Mouse (Mus musculus): ENCODE data around the gene Matn4. TPM values are rescaled to one million over a fixed set of nuclear protein-coding genes. Genes with fewer than 3 reads are reported as not detected.

The Matn4 gene
- polyA plus RNA-seq, 1 experiment from 2014 or later, result 0.34 TPM

Small RNA genes lying within 50 kb of the gene (microRNA-seq; reads per million reads assigned to microRNA genes)
- not detected for gene Mir7678 (ENCODE audit: borderline number of aligned reads)

Other genes starting within 250 kb of the Matn4 start
- gene Kcns1, start 234.0 kb downstream of the Matn4 start, polyA plus RNA-seq (2014; fragmentation: Nextera tagmentation; extraction: Ambion mirVana), result 0.13 TPM in 1 of 2 replicates, not detected in the other
- not detected in 2 replicates for gene Wfdc5, start 222.4 kb downstream of the Matn4 start, polyA plus RNA-seq (2014; fragmentation: Nextera tagmentation; extraction: Ambion mirVana)
- gene Wfdc12, start 214.6 kb downstream of the Matn4 start, polyA plus RNA-seq (2014; fragmentation: Nextera tagmentation; extraction: Ambion mirVana), result not detected in 2 replicates
- gene Wfdc15a, start 205.0 kb downstream of the Matn4 start, polyA plus RNA-seq (2014; fragmentation: Nextera tagmentation; extraction: Ambion mirVana), result not detected in 2 replicates
- gene Wfdc15b, start 183.5 kb downstream of the Matn4 start, polyA plus RNA-seq (2014; fragmentation: Nextera tagmentation; extraction: Ambion mirVana), result not detected in 2 replicates
- gene Svs2, start 166.7 kb downstream of the Matn4 start, polyA plus RNA-seq (2014; fragmentation: Nextera tagmentation; extraction: Ambion mirVana), result not detected in 2 replicates
- gene Svs3b, start 148.5 kb downstream of the Matn4 start, polyA plus RNA-seq (2014; fragmentation: Nextera tagmentation; extraction: Ambion mirVana), result not detected in 2 replicates
- gene Svs4, start 126.7 kb downstream of the Matn4 start, polyA plus RNA-seq (2014; fragmentation: Nextera tagmentation; extraction: Ambion mirVana), result not detected in 2 replicates
- gene Svs3a, start 115.9 kb downstream of the Matn4 start, polyA plus RNA-seq (2014; fragmentation: Nextera tagmentation; extraction: Ambion mirVana), result not detected in 2 replicates
- not detected in 2 replicates for gene Svs6, start 88.4 kb downstream of the Matn4 start, polyA plus RNA-seq (2014; fragmentation: Nextera tagmentation; extraction: Ambion mirVana)
- not detected in 2 replicates for gene Svs5, start 72.4 kb downstream of the Matn4 start, polyA plus RNA-seq (2014; fragmentation: Nextera tagmentation; extraction: Ambion mirVana)
- 0.39 and 0.97 TPM in 2 replicates for gene Slpi, start 16.1 kb downstream of the Matn4 start, polyA plus RNA-seq (2014; fragmentation: Nextera tagmentation; extraction: Ambion mirVana)
- 0.06 and 0.19 TPM in 2 replicates for gene Rbpjl, start 2.0 kb downstream of the Matn4 start, polyA plus RNA-seq (2014; fragmentation: Nextera tagmentation; extraction: Ambion mirVana)
- 33.9 and 34.6 TPM in 2 replicates for gene Sdc4, start 38.7 kb upstream of the Matn4 start, polyA plus RNA-seq (2014; fragmentation: Nextera tagmentation; extraction: Ambion mirVana)
- gene Sys1, start 51.8 kb upstream of the Matn4 start, polyA plus RNA-seq (2014; fragmentation: Nextera tagmentation; extraction: Ambion mirVana), result 37.0 and 42.3 TPM in 2 replicates
- 4.8 and 8.4 TPM in 2 replicates for gene Gm20458, start 55.8 kb upstream of the Matn4 start, polyA plus RNA-seq (2014; fragmentation: Nextera tagmentation; extraction: Ambion mirVana)
- not detected in 2 replicates for gene Trp53tg5, start 68.6 kb upstream of the Matn4 start, polyA plus RNA-seq (2014; fragmentation: Nextera tagmentation; extraction: Ambion mirVana)
- gene Dbndd2, start 80.9 kb upstream of the Matn4 start, polyA plus RNA-seq (2014; fragmentation: Nextera tagmentation; extraction: Ambion mirVana), result 16.5 and 21.9 TPM in 2 replicates
- gene Pigt, start 92.4 kb upstream of the Matn4 start, polyA plus RNA-seq (2014; fragmentation: Nextera tagmentation; extraction: Ambion mirVana), result 63.0 and 66.0 TPM in 2 replicates
- gene Wfdc2, start 157.3 kb upstream of the Matn4 start, polyA plus RNA-seq (2014; fragmentation: Nextera tagmentation; extraction: Ambion mirVana), result 6.6 and 10.3 TPM in 2 replicates
- not detected in 2 replicates for gene Spint3, start 168.3 kb upstream of the Matn4 start, polyA plus RNA-seq (2014; fragmentation: Nextera tagmentation; extraction: Ambion mirVana)
- not detected in 2 replicates for gene Wfdc6a, start 180.3 kb upstream of the Matn4 start, polyA plus RNA-seq (2014; fragmentation: Nextera tagmentation; extraction: Ambion mirVana)
- gene Eppin, start 188.4 kb upstream of the Matn4 start, polyA plus RNA-seq (2014; fragmentation: Nextera tagmentation; extraction: Ambion mirVana), result not detected in 2 replicates
- gene Wfdc6b, start 208.4 kb upstream of the Matn4 start, polyA plus RNA-seq (2014; fragmentation: Nextera tagmentation; extraction: Ambion mirVana), result not detected in 2 replicates
- gene Wfdc8, start 208.5 kb upstream of the Matn4 start, polyA plus RNA-seq (2014; fragmentation: Nextera tagmentation; extraction: Ambion mirVana), result not detected in 2 replicates
- gene Wfdc16, start 233.6 kb upstream of the Matn4 start, polyA plus RNA-seq (2014; fragmentation: Nextera tagmentation; extraction: Ambion mirVana), result not detected in 2 replicates

Measured in heart, embryonic 11.5 days (tissue).